Mouse (Mus musculus) embryonic fibroblast, embryonic 13.5 days (primary cell): ENCODE results near the gene P2ry13.

ENCODE experiments used
- CTCF ChIP-seq: IDR thresholded peaks from 2 replicates; pipeline ENCODE4 v1.5.1; 2011; ENCODE audit warnings: mild to moderate bottlenecking, control low read depth, low read length, moderate library complexity, borderline replicate concordance; ENCODE audit not compliant: insufficient read depth
- POLR2A ChIP-seq: IDR thresholded peaks from 2 replicates; pipeline ENCODE4 v1.6.1; 2011; ENCODE audit warnings: low read depth, mild to moderate bottlenecking, control low read depth, low read length, moderate library complexity

DNA sequence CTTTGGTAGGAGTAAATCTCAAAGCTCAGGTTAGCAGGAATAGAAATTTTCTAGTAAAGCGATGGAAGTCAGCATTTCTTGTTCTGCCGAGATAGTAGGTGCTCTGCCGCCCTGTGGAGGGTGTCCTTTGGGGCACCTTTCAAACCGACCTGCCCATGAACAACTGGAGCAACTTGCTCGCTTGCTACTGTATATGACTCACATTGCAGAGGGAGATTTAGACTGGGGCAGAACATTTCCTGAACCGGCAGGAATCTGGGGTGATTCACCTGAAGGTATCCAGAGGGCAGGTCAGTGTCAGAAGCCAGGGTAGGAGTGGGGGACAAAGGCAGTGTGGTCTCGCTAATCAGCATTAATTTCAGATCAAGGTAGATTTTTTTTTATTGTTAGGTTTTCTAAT is 15.7 kb downstream of the P2ry13 start, which contains the start of gene Gpr87:
- TF ChIP-seq CTCF (no peak), POLR2A (no peak)
